Mouse (Mus musculus) liver, embryonic 14.5 days (tissue): ENCODE results near the gene Cep63.
A peak's percentile ranks its signal among the peaks of the same experiment; 100 is the strongest.

Experiments
- CTCF ChIP-seq: IDR thresholded peaks from 2 replicates; pipeline ENCODE4 v1.5.1; 2016; ENCODE audit warnings: antibody characterized with exemption, low read depth, control low read depth
- EP300 ChIP-seq: IDR thresholded peaks from 2 replicates; pipeline ENCODE4 v1.6.1; 2016; ENCODE audit warnings: antibody characterized with exemption, low read depth

DNA sequence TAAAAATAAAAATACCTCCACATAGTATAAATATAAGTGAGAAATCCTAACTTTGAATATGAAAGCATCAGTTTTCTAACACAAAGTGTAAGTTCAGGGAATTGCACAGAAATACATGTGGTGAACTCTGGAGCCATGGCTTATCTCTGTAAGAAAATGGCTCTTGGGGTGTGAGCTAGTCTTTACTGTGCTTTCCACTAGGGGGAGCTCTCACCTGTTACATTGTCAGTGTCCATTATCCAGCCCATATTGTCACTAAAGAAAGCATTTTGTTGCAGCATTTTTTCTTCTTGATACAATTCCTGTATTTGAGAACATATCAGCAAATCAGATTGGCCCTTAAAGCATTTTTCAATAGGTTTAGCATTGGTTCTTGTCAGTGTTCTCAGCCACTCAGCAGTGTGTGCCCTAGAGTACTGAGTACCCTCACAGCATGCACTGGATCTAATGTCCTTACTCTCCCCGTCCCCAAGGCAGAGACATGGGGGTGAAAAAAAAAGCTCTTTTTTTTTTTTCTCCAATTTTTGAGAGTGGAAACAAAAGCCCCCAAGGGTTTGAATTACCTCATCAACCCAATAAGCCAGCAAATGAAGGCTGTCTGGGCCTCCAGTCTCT is 6.7 kb upstream of the Cep63 start:
- TF ChIP-seq CTCF (peak; percentile 81), EP300 (no peak)
